Comparison of ENCODE assay signal across 16 mouse cellular contexts in genomic region chr14:18221977-18222376, GRCm38 (mm10).
"Had no signal": no experiment of that assay in that cellular context is flagged by ENCODE, and none has a peak within 500 bp of the region (broad histone marks: within the 10 kb centered on the region; RNA-seq: fewer than 3 reads in every experiment).

No protein-coding gene starts in this region.

- H3K27me3 ChIP-seq: midbrain, embryonic 12.5 days; neural tube, embryonic 12.5 days; stomach, embryonic 15.5 days had no signal

- DNase-seq: lung, adult 18-20 months; lung, embryonic 14.5 days; lung, postnatal 10 days; lung, postnatal 4 days; midbrain, embryonic 14.5 days; right cerebral cortex, postnatal 14 days; thymus, adult 2 months; thymus, postnatal 25 days; thymus, postnatal 4 days had no signal

- H3K4me1 ChIP-seq: midbrain, embryonic 10.5 days; midbrain, embryonic 12.5 days; neural tube, embryonic 12.5 days; stomach, embryonic 15.5 days had no signal

- H3K4me2 ChIP-seq: lung, embryonic 14.5 days; midbrain, embryonic 12.5 days; neural tube, embryonic 12.5 days; stomach, embryonic 15.5 days had no signal

- H3K4me3 ChIP-seq: midbrain, embryonic 10.5 days; midbrain, embryonic 12.5 days; myocyte; neural tube, embryonic 12.5 days; stomach, embryonic 15.5 days had no signal

- H3K9ac ChIP-seq: lung, embryonic 14.5 days; midbrain, embryonic 12.5 days; neural tube, embryonic 12.5 days; stomach, embryonic 15.5 days had no signal

- H3K27ac ChIP-seq: midbrain, embryonic 10.5 days; midbrain, embryonic 12.5 days; neural tube, embryonic 12.5 days; stomach, embryonic 15.5 days; stomach, postnatal 0 days had no signal

- ATAC-seq: midbrain, embryonic 16.5 days had no signal

- H3K9me3 ChIP-seq: midbrain, embryonic 10.5 days; midbrain, embryonic 12.5 days; neural tube, embryonic 12.5 days; stomach, embryonic 15.5 days had no signal

- H3K36me3 ChIP-seq: midbrain, embryonic 10.5 days; midbrain, embryonic 12.5 days; neural tube, embryonic 12.5 days; stomach, embryonic 15.5 days had no signal
